In the genomic region with DNA sequence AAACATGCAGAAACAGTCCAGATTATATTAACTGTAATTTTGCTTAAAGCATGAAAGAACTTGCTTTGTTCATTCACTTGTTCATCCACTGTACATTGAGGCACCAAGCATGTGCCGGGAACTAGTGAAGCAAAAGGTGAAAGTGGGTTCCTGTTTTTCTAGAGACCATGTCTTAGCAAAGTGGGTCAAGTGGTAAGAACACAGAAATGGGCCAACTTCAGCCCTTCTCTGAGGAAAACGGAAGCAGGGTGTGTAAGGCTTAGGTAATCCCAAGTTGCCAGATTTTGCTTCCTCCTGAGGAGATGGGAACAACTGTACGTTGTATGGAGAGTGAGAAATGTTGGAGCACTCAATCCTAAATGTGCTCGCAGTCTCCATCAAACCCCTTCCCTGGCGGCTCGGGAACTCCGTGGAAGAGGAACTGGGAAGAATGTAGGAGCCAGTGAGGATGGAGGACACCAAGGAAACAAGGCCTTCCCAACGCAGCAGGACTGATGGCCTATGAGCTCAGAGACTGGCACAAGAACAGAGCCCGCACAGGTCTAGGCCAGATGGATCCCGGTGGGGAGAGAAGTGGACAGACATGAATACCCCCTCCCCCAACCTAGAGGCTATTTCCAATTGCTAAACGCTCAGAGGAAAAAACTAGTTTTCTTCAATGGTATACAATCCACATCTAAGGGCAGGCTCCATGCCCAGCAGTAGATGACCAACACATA, we compare ENCODE assay signal across 14 mouse cellular contexts. TPM values are rescaled to one million over a fixed set of nuclear protein-coding genes. Genes with fewer than 3 reads are reported as not detected.
DNase-seq lines count a peak whose midpoint lies in the region; ATAC-seq and TF ChIP-seq lines count a peak whose summit lies in the region.
"Had no signal": no experiment of that assay in that cellular context is flagged by ENCODE, and none has a peak within 500 bp of the region (broad histone marks: within the 10 kb centered on the region; RNA-seq: fewer than 3 reads in every experiment).

No protein-coding gene starts in this region.

- H3K4me1 ChIP-seq in liver, postnatal 0 days (ENCODE audit: insufficient read depth), result peaks cover 22% of the 10 kb centered on the region

- no peaks in the 10 kb centered on the region for H3K27me3 ChIP-seq in liver, postnatal 0 days (ENCODE audit: insufficient read depth, low read length)
- H3K27me3 ChIP-seq: forebrain, embryonic 12.5 days; neural tube, embryonic 15.5 days had no signal

- H3K27ac ChIP-seq in liver, postnatal 0 days (ENCODE audit: low read depth), result peak overlapping the region; percentile 45
- H3K27ac ChIP-seq: forebrain, embryonic 12.5 days; heart, embryonic 10.5 days; midbrain, embryonic 10.5 days had no signal

- no peak overlapping the region for H3K4me3 ChIP-seq in liver, postnatal 0 days (ENCODE audit: low read depth, low read length)
- H3K4me3 ChIP-seq: forebrain, embryonic 12.5 days; heart, embryonic 10.5 days; midbrain, embryonic 10.5 days; neural tube, embryonic 15.5 days had no signal

- TF ChIP-seq CTCF in liver, postnatal 0 days (IDR thresholded peaks at IDR 0.05; ENCODE audit: low read depth), result no peak

- H3K4me2 ChIP-seq in liver, postnatal 0 days (ENCODE audit: low read depth, low read length), result peak overlapping the region; percentile 14; the same call in 1 of the 2 replicates
- H3K4me2 ChIP-seq: forebrain, embryonic 12.5 days; neural tube, embryonic 15.5 days had no signal

- H3K9me3 ChIP-seq in liver, postnatal 0 days (ENCODE audit: low read length), result no peaks in the 10 kb centered on the region
- H3K9me3 ChIP-seq: forebrain, embryonic 12.5 days; G1E; heart, embryonic 10.5 days; midbrain, embryonic 10.5 days; neural tube, embryonic 15.5 days had no signal

- no peak for TF ChIP-seq EP300 in liver, postnatal 0 days (IDR thresholded peaks at IDR 0.05; ENCODE audit: low read depth)

- no peaks in the 10 kb centered on the region for H3K36me3 ChIP-seq in liver, postnatal 0 days (replicated peaks; ENCODE audit: insufficient read depth, low read length)
- H3K36me3 ChIP-seq: forebrain, embryonic 12.5 days; neural tube, embryonic 15.5 days had no signal

- H3K9ac ChIP-seq in liver, postnatal 0 days (replicated peaks), result no peak overlapping the region
- H3K9ac ChIP-seq: forebrain, embryonic 12.5 days; neural tube, embryonic 15.5 days had no signal

- no peak for DNase-seq in liver, postnatal 0 days
- no peak for DNase-seq in liver
- DNase-seq in cerebellum, adult 11-12 months, result peak; percentile 86
- DNase-seq in cerebellum, postnatal 14 days, result peak; percentile 51 to 79
- no peak for DNase-seq in left cerebral cortex, adult 18-20 months (ENCODE audit: low spot score in 2 of 2)
- no peak for DNase-seq in layer of hippocampus, postnatal 10 days (ENCODE audit: low spot score in 2 of 2)
- DNase-seq: adrenal gland, adult 2 months; thymus, adult 18-20 months had no signal

- 81% methylated on average over 11 of the region's 11 CpGs for WGBS in liver, postnatal 0 days (ENCODE audit: insufficient replicate concordance)

- peak; percentile 36; the same call in 1 of the 2 replicates for ATAC-seq in liver, postnatal 0 days
- peak; percentile 67 for ATAC-seq in monocyte, adult 5-6 weeks (replicated peaks; ENCODE audit: insufficient number of reproducible peaks, low FRiP score, low TSS enrichment, poor library complexity, severe bottlenecking)

RNA-seq across cellular contexts. Expression of a gene that starts 12.8 kb away (rescaled TPM):
- 2.3 and 2.6 TPM in 2 replicates for polyA plus RNA-seq in liver, postnatal 0 days (2015; fragmentation: Nextera tagmentation; extraction: Ambion mirVana)
- total RNA-seq in monocyte, adult 5-6 weeks (2017), result 50.6 to 62.5 TPM (median 51.5 TPM) in 3 replicates
- total RNA-seq in left cerebral cortex, adult 18-20 months (2021), result 10 to 100 TPM; 44.1 to 47.3 TPM
- total RNA-seq in layer of hippocampus, postnatal 10 days (2021), result 10 to 100 TPM; 25.9 to 27.0 TPM

Comparison
In these comparisons a context has a peak if more than half of its experiments do, and no peak if none do; other contexts are left out.
1. DNase-seq: peak in cerebellum, adult 11-12 months (single experiment) and cerebellum, postnatal 14 days (2 of 2); none in liver, postnatal 0 days (single experiment), liver (single experiment), left cerebral cortex, adult 18-20 months (0 of 2) and layer of hippocampus, postnatal 10 days (0 of 2).